In genomic region chr1:171270573-171270900, GRCm38 (mm10) we compare ENCODE assay signal across 8 mouse cellular contexts. TPM values are rescaled to one million over a fixed set of nuclear protein-coding genes. Genes with fewer than 3 reads are reported as not detected.
DNase-seq lines count a peak whose midpoint lies in the region; ATAC-seq and TF ChIP-seq lines count a peak whose summit lies in the region.

No protein-coding gene starts in this region.

- TF ChIP-seq CTCF in G1E (IDR thresholded peaks at IDR 0.05; ENCODE audit: low read depth, low read length): no peak

- no peaks in the 10 kb centered on the region for H3K9me3 ChIP-seq in G1E (replicated peaks)
- no peaks in the 10 kb centered on the region for H3K9me3 ChIP-seq in limb, embryonic 11.5 days (ENCODE audit: control insufficient read depth, low read length)
- no peaks in the 10 kb centered on the region for H3K9me3 ChIP-seq in midbrain, embryonic 10.5 days (replicated peaks)

- DNase-seq in adrenal gland, postnatal 14 days: peak; percentile 46
- no peak for DNase-seq in adrenal gland, adult (ENCODE audit: inconsistent age in 2 of 2, low spot score in 1 of 2)
- DNase-seq in G1E (ENCODE audit: low spot score): no peak
- DNase-seq in limb, embryonic 11.5 days (ENCODE audit: low spot score): no peak
- no peak for DNase-seq in midbrain, embryonic 10.5 days (ENCODE audit: low spot score)
- no peak for DNase-seq in layer of hippocampus, postnatal 25 days (ENCODE audit: extremely low spot score in 1 of 2, low spot score in 1 of 2)
- no peak for DNase-seq in right cerebral cortex, postnatal 36 days (ENCODE audit: low spot score in 2 of 2)

- H3K4me1 ChIP-seq in G1E (ENCODE audit: insufficient read depth, low read depth, low read length): peaks cover 63% of the 10 kb centered on the region
- H3K4me1 ChIP-seq in limb, embryonic 11.5 days (ENCODE audit: control insufficient read depth, insufficient read depth, low read length): peaks cover 6% of the 10 kb centered on the region
- peaks cover 25% of the 10 kb centered on the region for H3K4me1 ChIP-seq in midbrain, embryonic 10.5 days

- peak overlapping the region; percentile 91 for H3K4me2 ChIP-seq in limb, embryonic 11.5 days (ENCODE audit: low read depth, severe bottlenecking)

- WGBS in limb, embryonic 11.5 days: under 1% methylated on average over 17 of the region's 19 CpGs
- under 1% methylated on average over 19 of the region's 19 CpGs for WGBS in midbrain, embryonic 10.5 days

- peak overlapping the region; percentile 72 for H3K9ac ChIP-seq in limb, embryonic 11.5 days (ENCODE audit: low read length)

- H3K27ac ChIP-seq in limb, embryonic 11.5 days (replicated peaks; ENCODE audit: low read depth, low read length): no peak overlapping the region; the same call in 1 of the 2 replicates
- peak overlapping the region; percentile 84 for H3K27ac ChIP-seq in midbrain, embryonic 10.5 days (replicated peaks)

- peak overlapping the region; percentile 97 for H3K4me3 ChIP-seq in G1E (ENCODE audit: low read depth, low read length)
- H3K4me3 ChIP-seq in limb, embryonic 11.5 days (ENCODE audit: low read depth, low read length): peak overlapping the region; percentile 75
- peak overlapping the region; percentile 86 for H3K4me3 ChIP-seq in midbrain, embryonic 10.5 days

- ATAC-seq in G1E (ENCODE audit: extremely low read depth, insufficient number of reproducible peaks, low FRiP score, poor library complexity, severe bottlenecking): no peak; the same call in 1 of the 2 replicates
- ATAC-seq in granulocyte monocyte progenitor cell, adult 5-6 weeks (replicated peaks; ENCODE audit: poor library complexity, severe bottlenecking): peak; percentile 28
- ATAC-seq in limb, embryonic 11.5 days (ENCODE audit: insufficient number of reproducible peaks, low FRiP score, low TSS enrichment, low read depth): peak; percentile 73

- peaks cover 41% of the 10 kb centered on the region for H3K36me3 ChIP-seq in G1E (replicated peaks)
- H3K36me3 ChIP-seq in limb, embryonic 11.5 days (ENCODE audit: control insufficient read depth, insufficient read depth, low read length): peaks cover 13% of the 10 kb centered on the region; the same call in 1 of the 2 replicates
- peaks cover 41% of the 10 kb centered on the region for H3K36me3 ChIP-seq in midbrain, embryonic 10.5 days

- H3K27me3 ChIP-seq in G1E (ENCODE audit: insufficient read depth, low read length): no peaks in the 10 kb centered on the region
- no peaks in the 10 kb centered on the region for H3K27me3 ChIP-seq in limb, embryonic 11.5 days (ENCODE audit: control insufficient read depth, insufficient read depth, low read length)
- no peaks in the 10 kb centered on the region for H3K27me3 ChIP-seq in midbrain, embryonic 10.5 days (ENCODE audit: low read depth, poor library complexity, severe bottlenecking)

RNA-seq across cellular contexts. Expression of gene B4galt3, which starts 0.4 kb away (rescaled TPM):
- 31.1 and 34.1 TPM in 2 replicates for total RNA-seq in adrenal gland, postnatal 14 days (2021)
- total RNA-seq in G1E (2014; fragmentation: Nextera tagmentation) (27.3 and 30.8 TPM in 2 replicates), G1E (2017) (16.9 and 21.5 TPM in 2 replicates)
- polyA plus RNA-seq in G1E (2012): 44.8 and 50.0 TPM in 2 replicates
- total RNA-seq in granulocyte monocyte progenitor cell, adult 5-6 weeks (2014; fragmentation: Nextera tagmentation): 24.7 and 25.6 TPM in 2 replicates
- total RNA-seq in granulocyte monocyte progenitor cell, adult 5-6 weeks (2017): 14.7 and 19.0 TPM in 2 replicates
- polyA plus RNA-seq in limb, embryonic 11.5 days (2014; fragmentation: Nextera tagmentation; extraction: Ambion mirVana): 68.9 and 78.2 TPM in 2 replicates
- polyA plus RNA-seq in midbrain, embryonic 10.5 days (2016; fragmentation: Nextera tagmentation; extraction: Ambion mirVana): 63.5 and 69.5 TPM in 2 replicates
- total RNA-seq in layer of hippocampus, postnatal 25 days (2021): 10 to 100 TPM; 63.9 to 66.7 TPM

RNA-seq across cellular contexts. Expression of gene Ppox, which starts 10.4 kb away (rescaled TPM):
- 34.8 and 38.1 TPM in 2 replicates for total RNA-seq in adrenal gland, postnatal 14 days (2021)
- total RNA-seq in G1E (2014; fragmentation: Nextera tagmentation) (45.7 and 168 TPM in 2 replicates), G1E (2017) (27.0 and 36.7 TPM in 2 replicates)
- 38.5 and 53.0 TPM in 2 replicates for polyA plus RNA-seq in G1E (2012)
- total RNA-seq in granulocyte monocyte progenitor cell, adult 5-6 weeks (2014; fragmentation: Nextera tagmentation): 22.5 and 37.6 TPM in 2 replicates
- 16.8 and 25.3 TPM in 2 replicates for total RNA-seq in granulocyte monocyte progenitor cell, adult 5-6 weeks (2017)
- 65.0 and 71.0 TPM in 2 replicates for polyA plus RNA-seq in limb, embryonic 11.5 days (2014; fragmentation: Nextera tagmentation; extraction: Ambion mirVana)
- polyA plus RNA-seq in midbrain, embryonic 10.5 days (2016; fragmentation: Nextera tagmentation; extraction: Ambion mirVana): 53.0 and 63.9 TPM in 2 replicates
- total RNA-seq in layer of hippocampus, postnatal 25 days (2021): 10 to 100 TPM; 21.9 to 33.4 TPM

RNA-seq across cellular contexts. Expression of gene Usp21, which starts 17.3 kb away (rescaled TPM):
- 36.5 and 37.2 TPM in 2 replicates for total RNA-seq in adrenal gland, postnatal 14 days (2021)
- total RNA-seq in G1E (2014; fragmentation: Nextera tagmentation) (40.1 and 64.5 TPM in 2 replicates), G1E (2017) (11.8 and 12.8 TPM in 2 replicates)
- polyA plus RNA-seq in G1E (2012): 44.1 and 53.3 TPM in 2 replicates
- 34.7 and 37.6 TPM in 2 replicates for total RNA-seq in granulocyte monocyte progenitor cell, adult 5-6 weeks (2014; fragmentation: Nextera tagmentation)
- total RNA-seq in granulocyte monocyte progenitor cell, adult 5-6 weeks (2017): 20.0 and 22.8 TPM in 2 replicates
- polyA plus RNA-seq in limb, embryonic 11.5 days (2014; fragmentation: Nextera tagmentation; extraction: Ambion mirVana): 111 and 114 TPM in 2 replicates
- 102 and 109 TPM in 2 replicates for polyA plus RNA-seq in midbrain, embryonic 10.5 days (2016; fragmentation: Nextera tagmentation; extraction: Ambion mirVana)
- 10 to 100 TPM; 58.1 to 64.8 TPM for total RNA-seq in layer of hippocampus, postnatal 25 days (2021)

RNA-seq across cellular contexts. Expression of gene Ndufs2, which starts 19.3 kb away (rescaled TPM):
- total RNA-seq in adrenal gland, postnatal 14 days (2021): 875 and 896 TPM in 2 replicates
- total RNA-seq in G1E (2014; fragmentation: Nextera tagmentation): 209 and 219 TPM in 2 replicates
- total RNA-seq in G1E (2017): 275 and 300 TPM in 2 replicates
- polyA plus RNA-seq in G1E (2012): 47.9 and 101 TPM in 2 replicates
- total RNA-seq in granulocyte monocyte progenitor cell, adult 5-6 weeks (2014; fragmentation: Nextera tagmentation): 270 and 271 TPM in 2 replicates
- 358 and 391 TPM in 2 replicates for total RNA-seq in granulocyte monocyte progenitor cell, adult 5-6 weeks (2017)
- polyA plus RNA-seq in limb, embryonic 11.5 days (2014; fragmentation: Nextera tagmentation; extraction: Ambion mirVana): 260 and 264 TPM in 2 replicates
- polyA plus RNA-seq in midbrain, embryonic 10.5 days (2016; fragmentation: Nextera tagmentation; extraction: Ambion mirVana): 267 and 268 TPM in 2 replicates
- 100 to 1,000 TPM; 280 to 296 TPM for total RNA-seq in layer of hippocampus, postnatal 25 days (2021)

RNA-seq across cellular contexts. Expression of gene Adamts4, which starts 20.3 kb away (rescaled TPM):
- 3.1 and 3.4 TPM in 2 replicates for total RNA-seq in adrenal gland, postnatal 14 days (2021)
- 0.60 TPM in 1 of 2 replicates, not detected in the other for total RNA-seq in G1E (2014; fragmentation: Nextera tagmentation)
- 0.16 and 0.17 TPM in 2 replicates for total RNA-seq in G1E (2017)
- 0.12 and 0.20 TPM in 2 replicates for polyA plus RNA-seq in G1E (2012)
- not detected in 2 replicates for total RNA-seq in granulocyte monocyte progenitor cell, adult 5-6 weeks (2014; fragmentation: Nextera tagmentation)
- not detected in 2 replicates for total RNA-seq in granulocyte monocyte progenitor cell, adult 5-6 weeks (2017)
- 5.5 and 5.6 TPM in 2 replicates for polyA plus RNA-seq in limb, embryonic 11.5 days (2014; fragmentation: Nextera tagmentation; extraction: Ambion mirVana)
- polyA plus RNA-seq in midbrain, embryonic 10.5 days (2016; fragmentation: Nextera tagmentation; extraction: Ambion mirVana): 9.9 and 10.9 TPM in 2 replicates
- 10 to 100 TPM; 23.5 to 26.1 TPM for total RNA-seq in layer of hippocampus, postnatal 25 days (2021)
